Mouse (Mus musculus): ENCODE results near the gene Nav2.
A peak's percentile ranks its signal among the peaks of the same experiment; 100 is the strongest.

Nav2 gene

DNA sequence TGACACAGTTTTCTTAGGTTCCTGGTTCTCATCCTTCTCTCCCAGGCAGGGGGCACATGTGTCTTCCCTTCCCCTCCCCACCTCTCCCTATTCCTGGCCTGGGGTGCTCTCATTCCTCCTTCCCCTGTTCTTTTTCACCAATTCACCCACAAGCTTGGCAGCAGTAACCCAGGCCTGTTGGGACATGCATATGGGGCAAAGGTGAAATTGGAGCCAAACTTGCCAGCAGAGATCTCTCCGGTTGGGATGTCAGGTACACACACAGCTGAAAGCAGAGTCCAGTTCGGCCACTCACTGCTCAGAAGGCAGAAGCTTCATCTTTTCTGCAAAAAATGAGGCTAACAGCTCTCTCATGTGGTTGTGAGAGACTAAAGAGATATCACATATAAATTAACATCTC is 26.3 kb downstream of the Nav2 start:
- Histone ChIP-seq H3K36me3 (ENCODE audit: control insufficient read depth, insufficient read depth, low read length, poor library complexity, severe bottlenecking) (no peaks in the 10 kb centered on the region), H3K27me3 (ENCODE audit: control insufficient read depth, insufficient read depth, low read length, poor library complexity, severe bottlenecking) (no peaks in the 10 kb centered on the region)
- no peak for DNase-seq (ENCODE audit: low read depth, low spot score)

DNA sequence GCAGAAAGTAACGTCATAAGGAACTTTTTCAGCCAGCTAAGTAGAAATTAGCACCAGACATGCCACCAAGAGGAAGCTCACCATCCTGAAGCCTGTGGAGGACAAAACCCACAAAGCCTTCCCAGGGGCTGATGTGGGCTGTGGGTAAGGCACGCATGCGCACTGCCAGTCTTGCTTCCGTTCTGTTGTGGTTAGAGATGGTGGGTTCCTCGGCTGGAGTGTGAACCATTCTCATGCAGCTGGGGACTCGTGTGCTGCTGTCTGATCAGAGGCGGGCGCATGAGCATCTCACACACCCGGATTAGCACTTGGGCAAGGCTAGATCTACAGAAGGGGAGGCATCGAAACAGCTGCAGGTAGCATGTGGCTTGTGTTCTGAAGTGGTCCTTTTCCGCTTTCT is 29.0 kb downstream of the Nav2 start:
- no peaks in the 10 kb centered on the region for H3K27me3 ChIP-seq (ENCODE audit: control insufficient read depth, insufficient read depth, low read length, poor library complexity, severe bottlenecking)
- peak; percentile 44 for DNase-seq (ENCODE audit: low read depth, low spot score)
- no peaks in the 10 kb centered on the region for H3K36me3 ChIP-seq (ENCODE audit: control insufficient read depth, insufficient read depth, low read length, poor library complexity, severe bottlenecking)

DNA sequence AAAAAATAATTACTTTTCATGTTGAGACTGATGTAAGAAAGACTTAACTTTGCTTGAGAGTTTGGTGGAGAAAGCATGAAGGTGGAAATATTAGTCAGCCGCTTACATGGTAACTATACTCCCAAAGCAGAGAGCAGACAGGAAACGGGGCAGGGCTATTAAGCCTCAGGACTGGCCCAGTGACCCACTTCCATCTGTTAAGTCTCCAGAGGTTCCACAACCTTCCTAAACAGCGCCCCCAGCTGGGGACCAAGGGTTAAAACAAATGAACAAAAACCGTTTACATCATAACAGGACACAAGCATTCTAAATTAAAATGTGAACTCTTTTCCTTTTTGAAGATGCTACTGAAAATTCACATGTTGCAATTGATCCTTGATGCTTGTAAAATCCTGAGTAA is 29.7 kb downstream of the Nav2 start:
- H3K27me3 ChIP-seq (ENCODE audit: control insufficient read depth, insufficient read depth, low read length, poor library complexity, severe bottlenecking), result no peaks in the 10 kb centered on the region

DNA sequence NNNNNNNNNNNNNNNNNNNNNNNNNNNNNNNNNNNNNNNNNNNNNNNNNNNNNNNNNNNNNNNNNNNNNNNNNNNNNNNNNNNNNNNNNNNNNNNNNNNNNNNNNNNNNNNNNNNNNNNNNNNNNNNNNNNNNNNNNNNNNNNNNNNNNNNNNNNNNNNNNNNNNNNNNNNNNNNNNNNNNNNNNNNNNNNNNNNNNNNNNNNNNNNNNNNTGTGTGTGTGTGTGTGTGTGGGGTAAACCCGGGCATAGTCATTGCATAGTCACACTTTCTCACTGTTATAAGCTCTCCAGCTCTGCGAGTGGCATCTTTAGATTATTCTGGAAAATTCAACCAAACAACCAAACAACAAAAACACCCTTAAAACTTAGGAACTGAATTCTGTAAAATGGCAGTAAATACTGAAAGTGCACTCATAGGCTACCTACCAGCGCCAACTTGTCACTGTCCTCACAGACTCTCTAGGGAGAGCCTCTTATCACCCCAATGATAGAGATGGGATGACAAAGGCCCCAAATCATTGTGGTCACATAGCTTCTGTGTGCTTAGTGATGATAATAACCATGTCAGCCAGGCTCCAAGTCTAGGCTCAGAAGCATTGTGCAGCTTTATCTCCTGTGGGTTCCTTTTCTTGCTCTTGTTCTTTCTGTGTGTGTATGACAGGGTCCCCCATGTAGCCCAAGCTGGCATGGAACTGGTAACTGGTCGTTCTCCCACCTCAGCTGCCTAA is 40.0 kb downstream of the Nav2 start:
- Histone ChIP-seq H3K27me3 (ENCODE audit: control insufficient read depth, insufficient read depth, low read length, poor library complexity, severe bottlenecking) (no peaks in the 10 kb centered on the region), H3K36me3 (ENCODE audit: control insufficient read depth, insufficient read depth, low read length, poor library complexity, severe bottlenecking) (no peaks in the 10 kb centered on the region)
- DNase-seq (ENCODE audit: low read depth, low spot score), result no peak

More for the DNA sequence above, 29.7 kb downstream of the Nav2 start:
- DNase-seq (ENCODE audit: low read depth, low spot score), result peak; percentile 49
- no peaks in the 10 kb centered on the region for H3K36me3 ChIP-seq (ENCODE audit: control insufficient read depth, insufficient read depth, low read length, poor library complexity, severe bottlenecking)

DNA sequence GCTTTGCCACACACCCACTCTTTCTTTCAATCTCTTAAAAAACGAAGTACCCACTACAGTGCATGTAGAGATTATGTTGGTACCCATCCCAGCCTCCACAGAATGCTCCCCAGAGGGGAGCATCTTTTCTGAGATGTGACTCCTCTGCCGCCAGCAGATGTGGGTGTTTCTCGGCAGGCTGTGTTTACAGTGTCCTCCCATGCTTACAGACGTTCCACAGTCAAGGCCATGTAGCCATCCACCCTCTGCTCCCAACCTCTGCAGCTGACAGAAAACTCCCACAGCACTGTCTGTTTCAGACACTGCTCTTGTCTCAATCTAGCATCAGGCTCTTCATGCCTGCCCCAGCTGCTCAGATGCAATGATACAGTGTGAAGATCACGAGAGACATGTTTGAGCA is 46.0 kb downstream of the Nav2 start:
- no peak for DNase-seq (ENCODE audit: low read depth, low spot score)
- H3K27me3 ChIP-seq (ENCODE audit: control insufficient read depth, insufficient read depth, low read length, poor library complexity, severe bottlenecking), result no peaks in the 10 kb centered on the region
- no peaks in the 10 kb centered on the region for H3K36me3 ChIP-seq (ENCODE audit: control insufficient read depth, insufficient read depth, low read length, poor library complexity, severe bottlenecking)

DNA sequence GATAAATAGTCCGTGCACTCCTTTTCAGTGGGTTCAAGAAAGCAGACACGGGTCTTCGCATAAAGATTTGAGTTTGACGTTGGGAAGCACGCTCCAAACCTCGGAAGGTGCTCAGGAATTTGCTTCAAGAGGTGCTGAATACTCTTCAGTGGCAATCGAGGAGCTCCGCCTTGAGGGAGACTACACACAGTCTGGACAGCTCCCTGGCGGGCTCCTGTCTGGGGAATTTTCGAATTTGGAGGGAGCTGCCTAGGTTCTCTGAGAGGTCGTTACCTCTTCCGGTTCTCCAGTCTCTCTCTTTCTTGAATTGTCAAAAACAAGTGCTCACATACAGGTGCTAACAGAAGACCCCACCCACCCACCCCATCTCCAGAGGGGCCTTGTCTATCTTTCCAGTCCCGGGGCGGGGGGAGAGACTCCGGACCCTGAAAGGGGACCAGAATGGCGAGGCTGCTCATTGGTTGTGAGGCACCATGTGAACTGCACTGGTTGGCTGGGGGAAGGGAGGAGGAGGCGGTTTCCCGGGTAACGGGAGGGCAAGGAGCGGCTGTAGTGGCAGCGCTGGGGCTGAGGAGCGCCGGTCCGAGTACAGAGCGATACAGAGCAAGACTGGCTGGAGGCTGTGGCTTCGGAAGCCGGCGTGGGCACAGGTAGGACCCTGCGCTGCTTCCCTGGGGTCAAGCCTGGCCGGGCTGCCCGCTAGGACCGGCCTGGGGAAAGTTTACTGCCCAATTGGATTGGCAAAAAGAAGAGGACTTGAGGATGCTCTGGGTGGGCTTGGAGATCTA is 50.2 kb downstream of the Nav2 start:
- no peaks in the 10 kb centered on the region for H3K36me3 ChIP-seq (ENCODE audit: control insufficient read depth, insufficient read depth, low read length, poor library complexity, severe bottlenecking)
- DNase-seq (ENCODE audit: low read depth, low spot score), result no peak
- no peaks in the 10 kb centered on the region for H3K27me3 ChIP-seq (ENCODE audit: control insufficient read depth, insufficient read depth, low read length, poor library complexity, severe bottlenecking)

DNA sequence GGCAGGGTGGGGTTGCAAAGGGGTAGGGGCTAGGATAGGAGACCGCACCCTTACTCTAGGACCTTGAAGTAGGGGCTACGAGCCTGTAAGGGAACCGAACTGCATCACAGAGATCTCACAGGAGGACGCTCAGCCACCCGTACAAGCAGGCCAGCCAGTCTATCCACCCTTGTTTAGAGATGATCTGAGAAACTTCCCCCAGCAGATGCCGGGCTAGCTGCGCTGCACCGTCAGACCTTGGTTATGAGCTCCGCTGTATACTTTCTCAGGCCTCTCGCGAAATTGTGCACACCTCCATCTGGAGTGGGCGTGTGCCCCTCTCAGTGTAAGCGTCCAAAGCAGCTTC is 50.8 kb downstream of the Nav2 start:
- no peak for DNase-seq (ENCODE audit: low read depth, low spot score)
- Histone ChIP-seq H3K27me3 (ENCODE audit: control insufficient read depth, insufficient read depth, low read length, poor library complexity, severe bottlenecking) (no peaks in the 10 kb centered on the region), H3K36me3 (ENCODE audit: control insufficient read depth, insufficient read depth, low read length, poor library complexity, severe bottlenecking) (no peaks in the 10 kb centered on the region)

DNA sequence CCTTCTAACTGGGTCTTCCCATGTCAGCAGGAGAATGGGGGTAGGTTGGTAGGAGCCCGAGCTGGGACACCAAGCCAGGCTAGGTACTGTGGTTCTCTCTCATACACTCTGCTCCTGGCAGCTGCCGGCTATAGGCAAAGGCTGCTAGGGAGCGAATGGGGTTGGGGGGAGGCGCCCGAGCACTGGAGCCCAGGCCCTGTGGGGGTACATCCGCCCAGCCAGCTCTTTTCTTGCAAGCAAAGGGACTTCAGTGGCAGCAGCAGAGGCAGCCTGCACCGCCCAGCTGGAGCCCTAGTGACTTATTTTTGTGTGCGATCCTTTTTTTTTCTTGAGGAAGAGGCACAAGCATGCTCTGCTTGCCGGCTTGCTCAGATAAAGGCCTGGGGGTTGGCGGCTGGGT is 51.6 kb downstream of the Nav2 start:
- no peak for DNase-seq (ENCODE audit: low read depth, low spot score)
- no peaks in the 10 kb centered on the region for H3K27me3 ChIP-seq (ENCODE audit: control insufficient read depth, insufficient read depth, low read length, poor library complexity, severe bottlenecking)

DNA sequence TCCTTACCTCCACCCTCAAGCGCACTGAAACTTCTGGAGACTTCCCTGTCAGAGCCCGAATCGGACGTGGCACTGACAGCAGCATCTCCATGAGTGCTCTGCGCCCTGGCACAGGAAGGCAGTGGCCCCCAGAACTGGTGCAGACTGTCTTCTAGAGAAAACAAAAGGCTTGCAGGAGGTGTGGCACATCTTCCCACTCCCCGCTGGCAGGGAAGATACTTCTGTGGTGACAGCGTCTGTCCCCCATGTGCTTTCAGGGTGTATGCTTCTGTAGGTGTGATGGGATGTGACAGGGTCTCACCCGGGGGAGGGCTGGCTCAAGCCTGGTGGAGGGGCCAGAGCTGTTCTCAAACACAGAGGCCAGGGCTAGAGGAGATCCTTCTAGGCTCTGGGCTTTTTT is 53.0 kb downstream of the Nav2 start:
- no peaks in the 10 kb centered on the region for H3K27me3 ChIP-seq (ENCODE audit: control insufficient read depth, insufficient read depth, low read length, poor library complexity, severe bottlenecking)
- H3K36me3 ChIP-seq (ENCODE audit: control insufficient read depth, insufficient read depth, low read length, poor library complexity, severe bottlenecking), result no peaks in the 10 kb centered on the region
- DNase-seq (ENCODE audit: low read depth, low spot score), result no peak

More for the DNA sequence above, 51.6 kb downstream of the Nav2 start:
- no peaks in the 10 kb centered on the region for H3K36me3 ChIP-seq (ENCODE audit: control insufficient read depth, insufficient read depth, low read length, poor library complexity, severe bottlenecking)

DNA sequence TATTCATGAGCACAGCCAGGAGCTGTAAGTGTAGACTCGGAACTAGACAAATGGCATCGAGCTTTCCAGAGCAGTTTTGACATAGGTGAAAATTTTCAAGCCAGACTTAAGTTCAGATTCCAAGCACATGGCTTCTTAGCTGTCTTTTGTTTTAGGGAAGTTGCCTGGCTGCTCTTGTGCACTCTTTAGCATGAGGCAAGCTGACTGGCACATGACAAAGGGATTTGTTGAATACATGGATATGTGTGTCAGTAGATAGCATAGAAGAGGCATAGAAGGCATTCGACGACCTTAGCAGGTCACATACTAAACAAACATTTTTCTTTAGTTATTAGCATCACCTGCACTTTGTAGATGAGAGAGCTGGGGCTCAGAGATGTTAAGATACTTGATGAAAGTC is 53.4 kb downstream of the Nav2 start:
- Histone ChIP-seq H3K36me3 (ENCODE audit: control insufficient read depth, insufficient read depth, low read length, poor library complexity, severe bottlenecking) (no peaks in the 10 kb centered on the region), H3K27me3 (ENCODE audit: control insufficient read depth, insufficient read depth, low read length, poor library complexity, severe bottlenecking) (no peaks in the 10 kb centered on the region)
- no peak for DNase-seq (ENCODE audit: low read depth, low spot score)

DNA sequence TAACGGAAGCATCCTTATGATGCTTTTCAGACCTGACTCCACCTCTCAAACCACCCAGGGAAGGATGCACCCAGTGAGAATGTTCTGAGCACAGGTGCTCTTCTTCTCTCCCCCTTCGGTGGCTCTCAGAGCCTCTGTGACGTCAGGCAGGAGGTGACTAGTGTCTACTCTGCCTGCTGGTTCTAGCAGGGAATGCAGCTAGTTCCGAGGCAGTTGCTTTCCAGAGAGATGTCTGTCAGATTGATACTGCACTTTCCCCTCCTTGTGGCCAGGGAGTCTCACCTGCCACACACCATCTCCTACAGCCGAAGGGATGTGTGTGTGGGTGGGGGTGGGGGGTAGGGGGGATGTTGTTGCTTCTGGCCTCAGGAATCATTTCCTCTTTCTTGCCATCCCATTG is 54.6 kb downstream of the Nav2 start:
- DNase-seq (ENCODE audit: low read depth, low spot score), result no peak
- no peaks in the 10 kb centered on the region for H3K27me3 ChIP-seq (ENCODE audit: control insufficient read depth, insufficient read depth, low read length, poor library complexity, severe bottlenecking)

DNA sequence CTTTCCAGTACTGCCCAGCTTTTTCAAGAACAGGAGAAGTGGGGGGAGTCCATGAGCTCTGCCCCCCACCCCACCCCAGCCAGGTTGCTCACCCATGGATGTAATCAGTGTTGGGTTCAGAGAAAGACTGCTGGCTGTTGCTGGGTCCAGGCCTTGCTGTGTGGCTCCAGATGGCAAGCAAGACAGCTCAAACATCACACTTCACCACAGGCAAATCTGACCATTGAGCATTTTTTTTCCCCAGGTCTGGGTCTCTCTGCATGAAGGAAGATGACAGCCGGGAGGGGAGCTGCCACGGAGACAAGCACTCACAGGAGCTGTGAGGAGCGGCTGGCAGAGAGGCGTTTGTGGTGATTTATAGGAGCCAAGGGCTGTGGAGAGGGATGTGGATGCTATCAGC is 55.0 kb downstream of the Nav2 start:
- no peak for DNase-seq (ENCODE audit: low read depth, low spot score)
- Histone ChIP-seq H3K27me3 (ENCODE audit: control insufficient read depth, insufficient read depth, low read length, poor library complexity, severe bottlenecking) (no peaks in the 10 kb centered on the region), H3K36me3 (ENCODE audit: control insufficient read depth, insufficient read depth, low read length, poor library complexity, severe bottlenecking) (no peaks in the 10 kb centered on the region)

More for the DNA sequence above, 54.6 kb downstream of the Nav2 start:
- no peaks in the 10 kb centered on the region for H3K36me3 ChIP-seq (ENCODE audit: control insufficient read depth, insufficient read depth, low read length, poor library complexity, severe bottlenecking)

DNA sequence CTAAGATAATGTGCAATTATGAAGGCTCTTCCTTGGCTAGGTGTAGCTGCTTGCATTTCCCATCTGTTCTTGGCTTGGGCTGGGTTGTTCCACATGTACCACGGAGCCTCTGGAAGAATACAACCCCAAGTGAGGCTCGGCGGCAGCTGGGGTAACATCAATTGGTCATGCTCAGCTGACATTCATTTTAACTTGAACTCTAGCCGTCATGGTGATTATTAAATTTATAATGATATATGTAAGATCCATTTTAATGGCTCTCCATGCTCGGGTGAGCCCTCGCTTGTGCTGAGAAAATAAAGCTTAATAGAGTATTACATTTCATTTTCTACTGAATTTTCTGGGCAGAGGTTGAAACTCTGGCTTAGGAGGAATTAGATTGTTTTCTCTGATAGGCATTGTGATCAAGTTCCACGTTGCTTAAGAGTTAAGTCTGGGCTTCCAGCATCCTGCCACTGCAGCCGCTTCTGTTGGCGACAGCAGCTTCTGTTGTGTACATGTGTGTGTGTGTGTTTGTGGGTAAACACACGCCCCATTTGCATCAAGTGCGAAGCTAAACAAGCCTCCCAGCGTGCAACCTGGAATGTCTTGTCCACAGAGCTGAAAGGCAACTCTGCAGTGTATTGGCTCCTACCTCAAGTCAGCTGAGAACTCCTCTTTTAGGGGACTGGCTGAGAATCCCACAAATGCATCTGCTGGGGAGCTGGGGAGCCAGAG is 57.4 kb downstream of the Nav2 start:
- DNase-seq (ENCODE audit: low read depth, low spot score), result no peak
- Histone ChIP-seq H3K36me3 (ENCODE audit: control insufficient read depth, insufficient read depth, low read length, poor library complexity, severe bottlenecking) (no peaks in the 10 kb centered on the region), H3K27me3 (ENCODE audit: control insufficient read depth, insufficient read depth, low read length, poor library complexity, severe bottlenecking) (no peaks in the 10 kb centered on the region)

DNA sequence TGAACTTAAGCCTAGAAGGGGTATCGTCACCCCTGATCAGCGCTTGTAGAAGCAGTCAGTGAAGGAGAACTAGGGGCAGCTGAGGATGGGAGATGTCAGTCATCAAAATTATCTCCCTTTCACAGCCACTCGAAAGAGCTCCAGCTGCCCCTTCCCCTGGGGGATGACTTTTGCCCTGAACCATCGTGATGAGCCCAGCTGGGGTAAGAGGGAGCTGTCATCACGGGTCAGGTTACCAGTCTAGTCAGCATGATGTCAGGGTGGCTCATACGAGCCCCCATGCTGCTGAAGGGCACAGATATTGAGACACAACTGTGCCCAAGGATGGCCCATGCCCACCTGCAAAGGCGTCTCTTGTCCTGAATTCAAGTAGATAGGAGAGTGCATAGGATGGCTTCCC is 72.5 kb downstream of the Nav2 start:
- no peaks in the 10 kb centered on the region for H3K36me3 ChIP-seq (ENCODE audit: control insufficient read depth, insufficient read depth, low read length, poor library complexity, severe bottlenecking)
- no peaks in the 10 kb centered on the region for H3K27me3 ChIP-seq (ENCODE audit: control insufficient read depth, insufficient read depth, low read length, poor library complexity, severe bottlenecking)
- no peak for DNase-seq (ENCODE audit: low read depth, low spot score)

DNA sequence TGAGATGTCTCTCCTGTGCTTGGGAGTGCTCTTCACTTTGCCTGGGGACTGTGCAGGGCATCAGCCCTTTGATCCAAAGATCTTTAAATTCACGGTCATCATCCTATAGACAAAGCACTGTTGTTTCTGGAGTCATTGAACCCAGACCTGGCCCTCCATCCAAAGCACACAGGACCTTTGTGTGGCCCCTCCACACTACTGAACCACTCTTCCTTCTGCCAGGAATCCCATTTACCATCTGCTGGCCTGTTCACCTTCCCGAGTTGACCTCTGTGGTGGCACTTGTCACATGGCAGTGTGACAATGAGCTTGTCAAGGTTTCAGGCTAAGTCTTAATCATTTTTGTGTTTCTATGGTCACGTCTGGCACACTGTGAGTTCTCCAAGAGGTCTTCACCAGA is 73.3 kb downstream of the Nav2 start:
- Histone ChIP-seq H3K36me3 (ENCODE audit: control insufficient read depth, insufficient read depth, low read length, poor library complexity, severe bottlenecking) (no peaks in the 10 kb centered on the region), H3K27me3 (ENCODE audit: control insufficient read depth, insufficient read depth, low read length, poor library complexity, severe bottlenecking) (no peaks in the 10 kb centered on the region)
- no peak for DNase-seq (ENCODE audit: low read depth, low spot score)
